ENCODE assay signal across 9 mouse cellular contexts in the genomic region with DNA sequence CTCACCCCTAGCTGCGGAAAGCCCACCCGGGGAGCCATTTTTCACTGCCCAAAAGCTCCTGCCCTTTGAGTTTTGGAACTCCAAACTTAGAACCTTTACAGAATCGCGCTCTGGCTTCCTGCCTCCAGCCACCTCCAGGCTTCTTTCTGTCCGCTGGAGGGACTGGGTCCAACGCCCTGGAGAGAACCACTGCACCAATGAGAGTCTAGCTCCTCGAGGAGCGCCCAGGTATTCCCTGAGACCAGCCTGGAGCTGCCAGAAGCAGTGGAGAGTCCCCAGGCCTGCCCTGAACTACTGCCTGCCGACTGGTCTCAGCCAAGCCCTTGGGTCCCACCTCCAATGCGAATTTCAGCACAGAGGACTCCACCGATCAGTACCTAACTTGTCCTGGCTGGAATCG. TPM values are rescaled to one million over a fixed set of nuclear protein-coding genes. Genes with fewer than 3 reads are reported as not detected.
DNase-seq lines count a peak whose midpoint lies in the region; ATAC-seq and TF ChIP-seq lines count a peak whose summit lies in the region.
"Had no signal": no experiment of that assay in that cellular context is flagged by ENCODE, and none has a peak within 500 bp of the region (broad histone marks: within the 10 kb centered on the region; RNA-seq: fewer than 3 reads in every experiment).

No protein-coding gene starts in this region.

- no peak for ATAC-seq in embryonic facial prominence, embryonic 11.5 days (replicated peaks; ENCODE audit: insufficient number of reproducible peaks, low FRiP score, low TSS enrichment, low read depth)
- ATAC-seq in intestine, embryonic 15.5 days, result 0 out of 2 replicates have a peak, but pooled peaks have one; percentile 11
- ATAC-seq in liver, embryonic 16.5 days (ENCODE audit: low read depth), result no peak

- 0 out of 4 replicates have a peak, but pooled peaks cover 0 to 4% of the 10 kb centered on the region in 2 experiments for H3K4me1 ChIP-seq in ES-E14 (ENCODE audit: control insufficient read depth in 2 of 2, insufficient read depth in 2 of 2, low read length in 2 of 2, poor library complexity in 1 of 2)
- H3K4me1 ChIP-seq in embryonic facial prominence, embryonic 11.5 days (ENCODE audit: control insufficient read depth, insufficient read depth, low read length), result no peaks in the 10 kb centered on the region
- peaks cover 7% of the 10 kb centered on the region; the same call in 1 of the 2 replicates for H3K4me1 ChIP-seq in intestine, embryonic 15.5 days (replicated peaks)
- H3K4me1 ChIP-seq in liver, embryonic 16.5 days (ENCODE audit: control insufficient read depth, low read depth, low read length), result no peaks in the 10 kb centered on the region

- no peak overlapping the region for H3K9ac ChIP-seq in ES-E14 (ENCODE audit: insufficient read depth, low read depth, low read length, poor library complexity, severe bottlenecking)
- peak overlapping the region; percentile 52 for H3K9ac ChIP-seq in embryonic facial prominence, embryonic 11.5 days (replicated peaks; ENCODE audit: low read length)
- H3K9ac ChIP-seq in intestine, embryonic 15.5 days, result peak overlapping the region; percentile 21
- no peak overlapping the region for H3K9ac ChIP-seq in liver, embryonic 16.5 days (ENCODE audit: low read depth, low read length)

- in situ Hi-C loops in ES-E14 (cut with MboI; ENCODE audit: low sequenced_read_pairs in 2 of 2, unreplicated experiment in 2 of 2), result no loop called here

- no peaks in the 10 kb centered on the region for H3K36me3 ChIP-seq in ES-E14 (ENCODE audit: control insufficient read depth, insufficient read depth, low read length, poor library complexity, severe bottlenecking)
- H3K36me3 ChIP-seq in embryonic facial prominence, embryonic 11.5 days (replicated peaks; ENCODE audit: control insufficient read depth, insufficient read depth, low read depth, low read length), result no peaks in the 10 kb centered on the region
- H3K36me3 ChIP-seq in intestine, embryonic 15.5 days, result no peaks in the 10 kb centered on the region
- H3K36me3 ChIP-seq in liver, embryonic 16.5 days (ENCODE audit: control insufficient read depth, insufficient read depth), result no peaks in the 10 kb centered on the region

- 7% methylated on average over 12 of the region's 12 CpGs for WGBS in embryonic facial prominence, embryonic 11.5 days
- 18% methylated on average over 12 of the region's 12 CpGs for WGBS in intestine, embryonic 15.5 days
- 6% methylated on average over 12 of the region's 12 CpGs for WGBS in liver, embryonic 16.5 days (ENCODE audit: insufficient replicate concordance)

- intact Hi-C loops in left cerebral cortex, adult 2 months (cut with DNase I), result loop anchor here (5.0 kb wide), 2 partner anchors 293 to 623 kb away; no protein-coding TSS in a partner anchor
- intact Hi-C loops in left cerebral cortex, postnatal 10 days (cut with DNase I), result loop anchor here (10.0 kb wide), 1 partner anchor 290 kb away; no protein-coding TSS in a partner anchor

- H3K4me3 ChIP-seq in ES-E14 (ENCODE audit: insufficient read depth in 1 of 2, low read depth in 1 of 2, low read length in 2 of 2, poor library complexity in 1 of 2, severe bottlenecking in 1 of 2), result peak overlapping the region; percentile 39 to 90; a peak in 2 of 4 replicates
- H3K4me3 ChIP-seq in embryonic facial prominence, embryonic 11.5 days (ENCODE audit: low read depth, low read length), result peak overlapping the region; percentile 73
- peak overlapping the region; percentile 76 for H3K4me3 ChIP-seq in intestine, embryonic 15.5 days (replicated peaks)
- H3K4me3 ChIP-seq in liver, embryonic 16.5 days (ENCODE audit: low read depth, low read length), result peak overlapping the region; percentile 61
- no peak overlapping the region for H3K4me3 ChIP-seq in left cerebral cortex, adult 2 months

- H3K27ac ChIP-seq in ES-E14 (ENCODE audit: insufficient read depth, low read depth, low read length, poor library complexity, severe bottlenecking), result no peak overlapping the region
- no peak overlapping the region for H3K27ac ChIP-seq in embryonic facial prominence, embryonic 11.5 days (replicated peaks; ENCODE audit: low read depth, low read length)
- H3K27ac ChIP-seq in intestine, embryonic 15.5 days, result no peak overlapping the region
- H3K27ac ChIP-seq in liver, embryonic 16.5 days (ENCODE audit: low read length), result no peak overlapping the region
- no peak overlapping the region for H3K27ac ChIP-seq in left cerebral cortex, adult 2 months

- DNase-seq in ES-E14 (ENCODE audit: low read depth, low spot score), result no peak
- DNase-seq in embryonic facial prominence, embryonic 11.5 days (ENCODE audit: low spot score), result no peak
- no peak for DNase-seq in left cerebral cortex, adult 2 months (ENCODE audit: extremely low spot score in 1 of 2, low spot score in 2 of 2)
- no peak for DNase-seq in adrenal gland, postnatal 10 days
- no peak for DNase-seq in left cerebral cortex, postnatal 10 days (ENCODE audit: extremely low spot score in 1 of 2, low spot score in 2 of 2)
- DNase-seq in testis, postnatal 14 days (ENCODE audit: low spot score), result no peak
- DNase-seq: lung, postnatal 4 days had no signal

- no peaks in the 10 kb centered on the region for H3K9me3 ChIP-seq in ES-E14 (ENCODE audit: control insufficient read depth, insufficient read depth, low read depth, low read length)
- no peaks in the 10 kb centered on the region for H3K9me3 ChIP-seq in embryonic facial prominence, embryonic 11.5 days (replicated peaks; ENCODE audit: control insufficient read depth, low read length)
- no peaks in the 10 kb centered on the region for H3K9me3 ChIP-seq in intestine, embryonic 15.5 days
- H3K9me3 ChIP-seq in liver, embryonic 16.5 days (replicated peaks; ENCODE audit: control insufficient read depth, low read length), result no peaks in the 10 kb centered on the region

- peaks cover 3% of the 10 kb centered on the region; the same call in 1 of the 2 replicates for H3K27me3 ChIP-seq in embryonic facial prominence, embryonic 11.5 days (ENCODE audit: control insufficient read depth, insufficient read depth, low read length)
- no peaks in the 10 kb centered on the region for H3K27me3 ChIP-seq in intestine, embryonic 15.5 days (replicated peaks)
- H3K27me3 ChIP-seq in liver, embryonic 16.5 days (ENCODE audit: control insufficient read depth, insufficient read depth, low read depth, low read length), result peaks cover 26% of the 10 kb centered on the region

- peak overlapping the region; percentile 91 for H3K4me2 ChIP-seq in embryonic facial prominence, embryonic 11.5 days (ENCODE audit: low read depth, low read length)
- H3K4me2 ChIP-seq in intestine, embryonic 15.5 days (replicated peaks), result peak overlapping the region; percentile 91
- peak overlapping the region; percentile 56 for H3K4me2 ChIP-seq in liver, embryonic 16.5 days (ENCODE audit: low read depth, low read length)

- TF ChIP-seq CTCF in left cerebral cortex, adult 2 months (IDR thresholded peaks at IDR 0.05), result no peak

TF ChIP-seq in ES-E14, 5 proteins besides CTCF, POLR2A, EP300 and RAD21:
- no peak for TF ChIP-seq HCFC1 (IDR thresholded peaks at IDR 0.05; ENCODE audit: borderline replicate concordance, insufficient read depth, low read length)
- TF ChIP-seq CHD2 (IDR thresholded peaks at IDR 0.05; ENCODE audit: low read depth, low read length), result no peak
- no peak for TF ChIP-seq MAFK (IDR thresholded peaks at IDR 0.05; ENCODE audit: insufficient read depth, low read depth, low read length)
- TF ChIP-seq ZC3H11A (IDR thresholded peaks at IDR 0.05; ENCODE audit: borderline replicate concordance, low read depth, low read length), result no peak
- no peak for TF ChIP-seq ZNF384 (IDR thresholded peaks at IDR 0.05; ENCODE audit: low read depth, low read length)

RNA-seq across cellular contexts. Expression of gene Tenm3, which starts 1.2 kb away (rescaled TPM):
- total RNA-seq in ES-E14 (2012; rRNA removed), result 33.5 and 53.0 TPM in 2 replicates
- polyA plus RNA-seq in embryonic facial prominence, embryonic 11.5 days (2014; fragmentation: Nextera tagmentation; extraction: Ambion mirVana), result 47.0 and 49.2 TPM in 2 replicates
- 15.5 and 16.4 TPM in 2 replicates for polyA plus RNA-seq in intestine, embryonic 15.5 days (2015; fragmentation: Nextera tagmentation; extraction: Ambion mirVana)
- polyA plus RNA-seq in liver, embryonic 16.5 days (2015; fragmentation: Nextera tagmentation; extraction: Ambion mirVana), result 4.3 and 6.0 TPM in 2 replicates
- 10 to 100 TPM; 61.8 to 76.5 TPM for total RNA-seq in left cerebral cortex, adult 2 months (2021)
- 10 to 100 TPM; 18.3 to 20.4 TPM for total RNA-seq in adrenal gland, postnatal 10 days (2021)
- 100 to 1,000 TPM; 130 to 135 TPM for total RNA-seq in left cerebral cortex, postnatal 10 days (2021)

Comparison
In these comparisons a context has a peak if more than half of its experiments do, and no peak if none do; other contexts are left out.
1. H3K9ac ChIP-seq: peak in embryonic facial prominence, embryonic 11.5 days (single experiment) and intestine, embryonic 15.5 days (single experiment); none in ES-E14 (single experiment) and liver, embryonic 16.5 days (single experiment).
2. Peak in every context shown above with its lines, with median percentiles within 50 percentile points of each other: H3K4me2 ChIP-seq.